Mouse (Mus musculus) myocyte (in vitro differentiated cells): Measurements from ENCODE around the gene Spata16.

Experiments used
- E2F4 ChIP-seq: IDR thresholded peaks from one replicate; pipeline ENCODE4 v1.6.1; 2011; ENCODE audit warnings: mild to moderate bottlenecking, control low read depth, moderate library complexity; ENCODE audit not compliant: insufficient read depth
- MAX ChIP-seq: IDR thresholded peaks from one replicate; pipeline ENCODE4 v1.6.1; 2011; ENCODE audit warnings: low read depth, mild to moderate bottlenecking, control low read depth
- MYOD1 ChIP-seq, 3 experiments: IDR thresholded peaks; one replicate each; pipeline ENCODE4 v1.6.1; 2011; ENCODE audit warnings: control low read depth in 2 of 3, low read depth in 2 of 3, mild to moderate bottlenecking in 2 of 3, moderate library complexity in 1 of 3; ENCODE audit not compliant: insufficient read length in 2 of 3, control insufficient read depth in 1 of 3
- POLR2A ChIP-seq: IDR thresholded peaks from one replicate; pipeline ENCODE4 v1.6.1; 2011; ENCODE audit warnings: low read depth, mild to moderate bottlenecking, control low read depth, moderate library complexity; ENCODE audit not compliant: insufficient read length
- REST ChIP-seq: IDR thresholded peaks from one replicate; pipeline ENCODE4 v1.6.1; 2011; ENCODE audit warnings: mild to moderate bottlenecking, control low read depth, moderate library complexity; ENCODE audit not compliant: insufficient read depth, insufficient read length

DNA sequence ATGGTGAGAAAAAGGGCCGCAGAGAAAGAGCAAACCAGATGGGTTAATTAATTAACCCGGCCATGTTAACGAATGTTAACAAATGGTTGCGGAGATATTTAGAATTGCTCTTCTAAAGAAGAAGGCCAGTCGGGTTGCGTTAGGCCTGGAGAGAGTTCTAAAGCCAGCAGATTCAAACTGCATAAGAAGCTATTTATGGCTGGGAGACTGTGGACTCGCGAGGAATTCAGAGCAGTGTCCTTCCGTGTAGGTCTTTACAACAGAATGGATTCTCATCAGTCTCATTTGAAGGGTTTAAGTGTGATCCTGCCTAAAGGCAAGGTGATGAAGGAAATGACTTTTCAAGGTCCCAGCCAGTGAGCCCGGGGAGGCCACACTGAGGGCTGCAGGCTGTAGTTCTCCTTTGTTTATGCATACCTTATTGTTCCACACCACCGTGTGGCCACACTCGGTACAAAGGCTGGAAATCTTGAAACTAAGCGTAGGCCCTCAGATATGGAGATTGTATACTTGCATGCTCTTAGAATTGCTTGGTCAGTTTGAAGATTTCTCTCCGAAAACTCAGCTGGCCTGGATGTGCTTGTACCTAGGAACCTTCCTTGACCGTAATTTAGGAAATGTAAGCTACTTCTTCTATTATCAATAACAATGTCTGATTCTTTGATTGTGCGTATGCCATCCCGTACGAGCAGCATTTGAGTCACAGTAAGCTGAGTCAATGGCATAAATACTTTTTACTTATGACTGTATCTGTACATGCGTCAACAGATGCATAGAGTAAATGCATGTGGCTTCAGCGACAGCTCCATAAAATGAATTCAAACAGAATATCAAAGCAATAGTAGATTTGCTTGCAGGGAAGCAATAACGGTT is 197.0 kb downstream of the Spata16 start:
- TF ChIP-seq MAX (no peak), MYOD1 (IDR thresholded peaks at IDR 0.05; ENCODE audit: control insufficient read depth in 1 of 3, insufficient read length in 2 of 3, low read depth in 2 of 3) (no peak), POLR2A (no peak), REST (no peak), E2F4 (no peak)
